Mouse (Mus musculus) kidney, adult 2 months (tissue): Measurements from ENCODE around the gene Tmem150b. TPM values are rescaled to one million over a fixed set of nuclear protein-coding genes. Genes with fewer than 3 reads are reported as not detected.

Experiments
- DNase-seq: peaks from one replicate; pipeline ENCODE4 v3.0.0; 2021
- H3K27ac ChIP-seq: fragments of 200-500 bp; 2 replicates; pipeline ENCODE4 v1.5.1; 2012; ENCODE audit warnings: low read depth, low read length, control low read depth, inconsistent platforms; ENCODE audit not compliant: insufficient read depth
- H3K27me3 ChIP-seq: fragments of 200-500 bp; replicated peaks from 2 replicates; pipeline ENCODE4 v1.6.1; 2012; ENCODE audit warnings: mild to moderate bottlenecking, moderate library complexity, low read length, inconsistent platforms; ENCODE audit not compliant: control insufficient read depth, insufficient read depth
- H3K36me3 ChIP-seq: fragments of 200-500 bp; 2 replicates; pipeline ENCODE4 v1.6.1; 2012; ENCODE audit warnings: mild to moderate bottlenecking, moderate library complexity, low read length, inconsistent platforms; ENCODE audit not compliant: control insufficient read depth, insufficient read depth
- H3K4me1 ChIP-seq: fragments of 200-500 bp; 2 replicates; pipeline ENCODE4 v1.6.1; 2011; ENCODE audit warnings: low read length; ENCODE audit not compliant: control insufficient read depth, insufficient read depth
- H3K4me3 ChIP-seq: fragments of 200-500 bp; 2 replicates; pipeline ENCODE4 v1.5.1; 2011; ENCODE audit warnings: mild to moderate bottlenecking, low read depth, low read length, control low read depth; ENCODE audit not compliant: insufficient read depth
- CTCF ChIP-seq: fragments of 200-500 bp; conservative IDR thresholded peaks from 2 replicates; pipeline ENCODE4 v1.5.1; 2011; ENCODE audit warnings: low read depth, mild to moderate bottlenecking, control low read depth, low read length, moderate library complexity, mixed read lengths; ENCODE audit not compliant: insufficient read depth, insufficient read length
- POLR2A ChIP-seq: fragments of 200-500 bp; IDR thresholded peaks from one replicate; pipeline ENCODE4 v1.6.1; 2011; ENCODE audit warnings: low read depth, low read length, control low read depth
- WGBS: fragments of 180-500 bp; shearing (Covaris S2); methylation state at CpG from one replicate; pipeline ENCODE4 v1.1.7; 2018; 5-methylcytosine and 5-hydroxymethylcytosine counted together
- polyA plus RNA-seq: library from polyadenylated mRNA; depleted of rRNA; stranded (reverse); fragments of >200 nt; gene quantifications from 2 replicates; pipeline ENCODE4 v1.2.3, GENCODE M21; 2012

Gene Tmem150b
- polyA plus RNA-seq, 1 experiment, result 0.59 TPM

DNA sequence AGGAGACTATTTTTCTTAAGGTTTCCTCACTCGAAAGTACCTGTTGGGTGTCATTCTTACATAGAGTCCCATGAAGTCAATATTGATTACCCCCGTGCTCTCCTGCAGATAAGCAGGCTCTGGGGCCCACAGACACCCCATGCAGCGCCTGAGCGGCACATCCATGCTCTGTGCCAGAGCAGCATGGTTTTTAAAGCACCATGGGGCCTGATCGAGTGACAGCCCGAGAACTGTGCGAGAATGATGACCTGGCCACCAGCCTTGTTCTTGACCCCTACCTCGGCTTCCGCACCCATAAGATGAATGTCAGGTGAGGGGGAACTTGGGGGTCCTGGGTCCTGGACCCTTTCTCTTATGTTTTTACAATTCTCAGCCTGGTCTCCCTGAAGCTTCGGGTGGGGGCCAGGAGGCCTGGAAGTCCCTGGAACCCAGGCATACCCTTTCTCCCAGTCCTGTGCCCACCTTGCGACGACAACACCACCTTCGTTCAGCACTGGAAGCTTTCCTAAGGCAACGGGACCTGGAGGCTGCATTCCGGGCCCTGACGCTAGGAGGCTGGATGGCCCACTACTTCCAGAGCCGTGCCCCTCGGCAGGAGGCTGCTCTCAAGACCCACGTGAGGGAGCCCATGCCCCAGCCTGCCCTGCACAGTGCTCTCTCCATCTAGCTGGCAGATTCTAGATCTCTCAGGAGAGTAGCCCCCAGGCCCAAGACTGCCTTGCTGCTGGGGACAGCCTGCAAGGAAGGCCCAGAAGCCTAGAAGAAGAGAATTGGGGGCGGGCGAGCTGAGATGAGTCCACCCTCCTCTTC is 16.8 kb upstream of the Tmem150b start:
- H3K27ac ChIP-seq, result peak overlapping the region; percentile 90
- no peak overlapping the region; the same call in none of the 2 replicates for H3K4me3 ChIP-seq
- H3K36me3 ChIP-seq, result no peaks in the 10 kb centered on the region; the same call in 1 of the 2 replicates
- H3K27me3 ChIP-seq, result no peaks in the 10 kb centered on the region
- no peak for DNase-seq
- no peak for TF ChIP-seq CTCF
- TF ChIP-seq POLR2A, result no peak
- peaks cover 3% of the 10 kb centered on the region; the same call in 1 of the 2 replicates for H3K4me1 ChIP-seq
- whole genome bisulfite sequencing, result 79% methylated on average over 21 of the region's 21 CpGs

GRCm38 (mm10) chr7:4741151-4741550 is 16.1 kb upstream of the Tmem150b start:
- TF ChIP-seq POLR2A (peak; percentile 28), CTCF (no peak)
- H3K36me3 ChIP-seq, result no peaks in the 10 kb centered on the region; the same call in 1 of the 2 replicates
- peak overlapping the region; percentile 90 for H3K4me3 ChIP-seq
- no peaks in the 10 kb centered on the region for H3K27me3 ChIP-seq
- peak overlapping the region; percentile 95 for H3K27ac ChIP-seq
- peak; percentile 89 for DNase-seq
- H3K4me1 ChIP-seq, result peaks cover 8% of the 10 kb centered on the region; the same call in 1 of the 2 replicates
- WGBS, result 4% methylated on average over 4 of the region's 4 CpGs

- Histone ChIP-seq H3K27ac (peak overlapping the region; percentile 95), H3K4me3 (peak overlapping the region; percentile 90), H3K4me1 (peaks cover 8% of the 10 kb centered on the region; the same call in 1 of the 2 replicates), H3K27me3 (no peaks in the 10 kb centered on the region), H3K36me3 (no peaks in the 10 kb centered on the region; the same call in 1 of the 2 replicates)
- DNase-seq, result no peak
- WGBS, result under 1% methylated on average over 14 of the region's 14 CpGs
- no peak for TF ChIP-seq CTCF
- TF ChIP-seq POLR2A, result no peak
Observed at GRCm38 (mm10) chr7:4740309-4740727, 15.3 kb upstream of the Tmem150b start.

GRCm38 (mm10) chr7:4739544-4740275 is 14.7 kb upstream of the Tmem150b start, which contains the start of gene Kmt5c:
Kmt5c (plus strand) TSS chr7:4740115.
- TF ChIP-seq CTCF (no peak; the same call in 1 of the 2 replicates), POLR2A (peak; percentile 94)
- Histone ChIP-seq H3K4me3 (peak within 1 kb of the TSS; percentile 90), H3K27ac (peak within 1 kb of the TSS; percentile 95), H3K27me3 (no peaks in the 10 kb centered on the region), H3K4me1 (peaks cover 8% of the 10 kb centered on the region; the same call in 1 of the 2 replicates), H3K36me3 (no peaks in the 10 kb centered on the region; the same call in 1 of the 2 replicates)
- WGBS, result under 1% methylated on average over 39 of the region's 44 CpGs
- peak; percentile 100 for DNase-seq

- Histone ChIP-seq H3K4me1 (peaks cover 8% of the 10 kb centered on the region; the same call in 1 of the 2 replicates), H3K27ac (peak overlapping the region; percentile 14; the same call in 1 of the 2 replicates), H3K36me3 (no peaks in the 10 kb centered on the region; the same call in 1 of the 2 replicates), H3K27me3 (no peaks in the 10 kb centered on the region), H3K4me3 (peak overlapping the region; percentile 21; the same call in 1 of the 2 replicates)
- TF ChIP-seq CTCF (no peak), POLR2A (no peak)
- 53% methylated on average over 10 of the region's 10 CpGs for WGBS
- no peak for DNase-seq
Observed at GRCm38 (mm10) chr7:4739041-4739543, 14.0 kb upstream of the Tmem150b start.

- Histone ChIP-seq H3K36me3 (no peaks in the 10 kb centered on the region), H3K4me3 (no peak overlapping the region), H3K27me3 (no peaks in the 10 kb centered on the region), H3K27ac (no peak overlapping the region), H3K4me1 (peaks cover 18% of the 10 kb centered on the region; the same call in 1 of the 2 replicates)
- DNase-seq, result peak; percentile 74
- no peak for TF ChIP-seq CTCF
- no peak for TF ChIP-seq POLR2A
- WGBS, result 37% methylated on average over 6 of the region's 6 CpGs
Observed at GRCm38 (mm10) chr7:4732968-4733392, 7.9 kb upstream of the Tmem150b start.
